Mouse (Mus musculus) inflammation-experienced regulatory T-cells, adult 6 months (primary cell): Measurements from ENCODE around the gene Olfr259. TPM values are rescaled to one million over a fixed set of nuclear protein-coding genes. Genes with fewer than 3 reads are reported as not detected.

Experiments
- ATAC-seq: one replicate; pipeline ENCODE4 v1.8.0; 2017
- polyA plus RNA-seq, 3 experiments: library from polyadenylated mRNA; unstranded; fragments of 100-300 nt; shearing (Covaris generic); gene quantifications; one replicate each; pipeline ENCODE4 v1.2.1; 2017

Olfr259 gene
- not detected for polyA plus RNA-seq

DNA sequence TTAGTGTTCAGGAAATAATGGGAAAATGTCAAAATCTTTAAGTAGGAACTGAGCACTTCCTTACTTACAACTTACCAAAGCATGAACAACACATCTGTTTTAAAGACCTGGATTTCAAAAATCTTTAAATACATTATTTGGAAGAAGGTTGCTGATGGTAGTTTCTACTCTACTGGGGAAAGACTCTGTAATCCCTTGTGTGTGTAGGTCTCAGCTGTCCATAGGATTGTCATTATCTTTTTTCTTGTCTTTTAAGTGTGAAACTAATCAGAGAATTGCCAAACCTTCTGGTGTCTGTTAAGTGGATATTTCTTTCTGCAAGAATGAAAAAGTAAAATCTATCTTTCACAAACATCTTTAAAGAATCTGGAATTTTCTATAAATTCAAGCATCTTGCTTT, at the start of gene Olfr259:
Gene Olfr259 (minus strand): TSS at position 101 of the 400 bp plus-strand sequence.
- ATAC-seq, result no peak

- no peak for ATAC-seq
These were observed 38.2 kb upstream of the Olfr259 start, which contains the start of gene Olfr1111 for GRCm38 (mm10) chr2:87152524-87152923. Gene Olfr1111, minus strand, starts transcription at chr2:87152624.

DNA sequence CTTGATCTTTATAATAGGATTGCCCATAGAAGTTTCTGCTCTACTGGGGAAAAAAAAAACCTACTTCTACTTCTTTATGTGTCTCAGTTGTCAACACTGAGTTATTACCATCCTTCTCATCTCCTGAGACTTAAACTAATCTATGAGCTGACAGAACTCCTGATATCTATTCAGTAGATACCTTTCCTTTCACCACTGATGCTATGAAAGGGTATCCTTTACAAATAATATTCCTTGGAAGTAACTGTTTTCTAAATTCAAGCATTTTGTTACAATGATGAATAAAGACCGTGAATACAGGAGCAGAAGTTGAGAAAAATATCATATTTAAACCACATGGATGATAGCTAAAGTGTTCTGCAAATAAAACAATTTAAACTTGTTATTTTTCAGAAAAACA, 25.8 kb upstream of the Olfr259 start, which contains the start of gene Olfr1110:
Gene Olfr1110 (minus strand): TSS at position 101 of the 400 bp plus-strand sequence.
- no peak for ATAC-seq

- ATAC-seq, result no peak
These were observed 18.5 kb downstream of the Olfr259 start, which contains the start of gene Olfr1109 for GRCm38 (mm10) chr2:87095908-87096307. Gene Olfr1109, minus strand, starts transcription at chr2:87096008.

DNA sequence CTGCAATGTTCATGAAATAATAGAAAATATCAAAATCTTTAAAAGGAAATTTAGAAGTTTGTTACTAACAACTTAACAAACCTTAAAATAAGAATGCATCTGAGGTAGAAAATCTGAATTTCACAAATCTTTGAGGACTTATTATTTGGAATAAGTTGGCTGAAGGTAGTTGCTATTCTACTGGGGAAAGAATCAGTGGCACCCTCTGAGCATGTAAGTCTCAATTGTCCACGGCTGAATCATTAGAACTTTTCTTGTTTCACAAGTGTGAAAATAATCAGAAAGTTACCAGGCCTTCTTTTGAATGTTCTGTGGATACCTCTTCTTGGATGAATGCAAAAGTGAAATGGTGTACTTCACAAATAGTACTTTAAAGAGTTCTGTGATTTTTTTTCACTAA, 38.6 kb downstream of the Olfr259 start, which contains the start of gene Olfr1107:
Gene Olfr1107 (minus strand): TSS at position 101 of the 400 bp plus-strand sequence.
- ATAC-seq, result no peak

Other genes with a start within 250 kb of the Olfr259 start
- not detected for gene Gm13723, start 239.8 kb downstream of the Olfr259 start, polyA plus RNA-seq
- not detected for gene Olfr1097, start 222.4 kb downstream of the Olfr259 start, polyA plus RNA-seq
- not detected for gene Olfr1098, start 190.0 kb downstream of the Olfr259 start, polyA plus RNA-seq
- not detected for gene Olfr1099, start 153.9 kb downstream of the Olfr259 start, polyA plus RNA-seq
- not detected for gene Olfr1100, start 134.6 kb downstream of the Olfr259 start, polyA plus RNA-seq
- not detected for gene Olfr1101, start 123.3 kb downstream of the Olfr259 start, polyA plus RNA-seq
- gene Olfr1102, start 116.2 kb downstream of the Olfr259 start, polyA plus RNA-seq, result not detected
- not detected for gene Olfr1104, start 87.5 kb downstream of the Olfr259 start, polyA plus RNA-seq
- gene Olfr1105, start 78.0 kb downstream of the Olfr259 start, polyA plus RNA-seq, result not detected
- not detected for gene Olfr1106, start 62.3 kb downstream of the Olfr259 start, polyA plus RNA-seq
- not detected for gene Olfr1107, start 38.8 kb downstream of the Olfr259 start, polyA plus RNA-seq
- gene Olfr1109, start 18.6 kb downstream of the Olfr259 start, polyA plus RNA-seq, result not detected
- not detected for gene Olfr1110, start 25.7 kb upstream of the Olfr259 start, polyA plus RNA-seq
- not detected for gene Olfr1111, start 38.1 kb upstream of the Olfr259 start, polyA plus RNA-seq
- gene Olfr1112, start 73.2 kb upstream of the Olfr259 start, polyA plus RNA-seq, result not detected
- gene Olfr1113, start 94.4 kb upstream of the Olfr259 start, polyA plus RNA-seq, result not detected
- not detected for gene Olfr1115, start 133.4 kb upstream of the Olfr259 start, polyA plus RNA-seq
- gene Olfr1116, start 153.0 kb upstream of the Olfr259 start, polyA plus RNA-seq, result under 1 TPM in 1 of 3 experiments, not detected in 2; 0.04 TPM
- not detected for gene Olfr1118, start 193.0 kb upstream of the Olfr259 start, polyA plus RNA-seq
- not detected for gene Olfr1120, start 240.2 kb upstream of the Olfr259 start, polyA plus RNA-seq